Mouse (Mus musculus) forebrain, postnatal 0 days (tissue): ENCODE measurements around the gene Gprc5c. TPM values are rescaled to one million over a fixed set of nuclear protein-coding genes. Genes with fewer than 3 reads are reported as not detected.

Source experiments
- ATAC-seq: fragments of 200-750 bp; cut with Nextera tagmentation; 2 replicates; pipeline ENCODE4 v1.8.0; 2017; ENCODE audit warnings: mild to moderate bottlenecking, moderate library complexity
- DNase-seq: peaks from one replicate; pipeline ENCODE4 v3.0.0-alpha.2; 2015
- H3K27ac ChIP-seq: fragments of 300-500 bp; sonication (generic); 2 replicates; pipeline ENCODE4 v1.5.1; 2014; ENCODE audit warnings: low read depth, mild to moderate bottlenecking, antibody characterized with exemption, low read length, moderate library complexity, mixed read lengths
- H3K27me3 ChIP-seq: fragments of 300-500 bp; sonication (generic); 2 replicates; pipeline ENCODE4 v1.6.1; 2014; ENCODE audit warnings: mild to moderate bottlenecking, low read length, mixed read lengths; ENCODE audit not compliant: insufficient read depth
- H3K36me3 ChIP-seq: fragments of 300-500 bp; sonication (generic); 2 replicates; pipeline ENCODE4 v1.6.1; 2014; ENCODE audit warnings: mild to moderate bottlenecking, moderate library complexity; ENCODE audit not compliant: insufficient read depth
- H3K4me1 ChIP-seq: fragments of 300-500 bp; sonication (generic); 2 replicates; pipeline ENCODE4 v1.6.1; 2014; ENCODE audit warnings: antibody characterized with exemption; ENCODE audit not compliant: insufficient read depth
- H3K4me2 ChIP-seq: fragments of 300-500 bp; sonication (generic); 2 replicates; pipeline ENCODE4 v1.6.1; 2014; ENCODE audit warnings: low read depth, mild to moderate bottlenecking, moderate library complexity
- H3K4me3 ChIP-seq: fragments of 300-500 bp; sonication (generic); 2 replicates; pipeline ENCODE4 v1.5.1; 2014; ENCODE audit warnings: low read depth, low read length, mixed read lengths
- H3K9ac ChIP-seq: fragments of 300-500 bp; sonication (generic); 2 replicates; pipeline ENCODE4 v1.6.1; 2014; ENCODE audit warnings: mild to moderate bottlenecking
- H3K9me3 ChIP-seq: fragments of 300-500 bp; sonication (generic); 2 replicates; pipeline ENCODE4 v1.6.1; 2016; ENCODE audit warnings: low read length
- CTCF ChIP-seq: sonication (generic); IDR thresholded peaks from 2 replicates; pipeline ENCODE4 v1.5.1; 2016; ENCODE audit warnings: antibody characterized with exemption, control low read depth, low read depth
- WGBS: fragments of 180-500 bp; shearing (Covaris S2); extraction: QIAGEN DNeasy Blood & Tissue Kit; methylation state at CpG from one replicate; pipeline ENCODE4 v1.1.7; 2014; 5-methylcytosine and 5-hydroxymethylcytosine counted together
- polyA plus RNA-seq: library from polyadenylated mRNA; unstranded; fragments of >200 nt; fragmentation: Nextera tagmentation; extraction: Ambion mirVana; gene quantifications from 2 replicates; pipeline ENCODE4 v1.2.1, GENCODE M21; 2015
- total RNA-seq: library from RNA; depleted of rRNA; stranded (reverse); fragments of >200 nt; gene quantifications from 2 replicates; pipeline ENCODE4 v1.2.3, GENCODE M21; 2014; rRNA removed

Gene Gprc5c
- total RNA-seq (4.4 and 7.9 TPM in 2 replicates), polyA plus RNA-seq (5.5 and 5.8 TPM in 2 replicates)

- ATAC-seq, result peak; percentile 40
- Histone ChIP-seq H3K9ac (peak within 1 kb of the TSS; percentile 53), H3K9me3 (no peaks in the 10 kb centered on the region), H3K27me3 (peaks cover 35% of the 10 kb centered on the region), H3K36me3 (no peaks in the 10 kb centered on the region), H3K4me3 (peak within 1 kb of the TSS; percentile 52), H3K4me1 (no peaks in the 10 kb centered on the region), H3K4me2 (peak within 1 kb of the TSS; percentile 97), H3K27ac (peak within 1 kb of the TSS; percentile 40; the same call in 1 of the 2 replicates)
- WGBS, result under 1% methylated on average over 38 of the region's 43 CpGs
- peak; percentile 47 for DNase-seq
- TF ChIP-seq CTCF, result no peak
Observed at GRCm38 (mm10) chr11:114850452-114851268, at the start of gene Gprc5c. TSS of gene Gprc5c (plus strand) at chr11:114851152.

DNA sequence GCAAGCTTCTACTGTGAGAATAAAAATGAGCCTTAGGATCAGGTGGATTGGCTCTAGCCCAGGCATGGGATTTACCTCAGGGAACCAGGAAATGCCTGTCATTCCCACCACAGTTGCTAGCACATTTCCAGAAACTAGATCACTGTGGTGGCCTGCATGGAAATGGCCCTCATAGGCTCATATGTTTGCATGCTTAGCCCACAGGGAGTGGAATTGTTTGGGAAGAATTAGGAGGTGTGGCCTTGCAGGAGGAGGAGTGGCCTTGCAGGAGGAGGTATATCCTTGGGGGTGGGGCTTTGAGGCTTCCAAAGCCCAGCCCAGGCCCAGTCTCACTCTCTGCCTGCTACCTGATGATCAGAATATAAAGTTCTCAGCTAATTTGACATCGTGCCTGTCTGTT is 49.0 kb upstream of the Gprc5c start:
- 89% methylated on average over 1 of the region's 1 CpGs for WGBS
- no peak for TF ChIP-seq CTCF

GRCm38 (mm10) chr11:114802540-114803267 is 48.2 kb upstream of the Gprc5c start:
- 67% methylated on average over 15 of the region's 15 CpGs for WGBS
- Histone ChIP-seq H3K36me3 (no peaks in the 10 kb centered on the region), H3K4me3 (no peak overlapping the region), H3K27ac (no peak overlapping the region), H3K4me1 (no peaks in the 10 kb centered on the region), H3K4me2 (no peak overlapping the region), H3K9me3 (no peaks in the 10 kb centered on the region), H3K27me3 (no peaks in the 10 kb centered on the region), H3K9ac (no peak overlapping the region)
- TF ChIP-seq CTCF, result no peak
- DNase-seq, result no peak
- ATAC-seq, result no peak

More for the DNA sequence above, 49.0 kb upstream of the Gprc5c start:
- Histone ChIP-seq H3K27ac (no peak overlapping the region), H3K4me2 (no peak overlapping the region), H3K9ac (no peak overlapping the region), H3K9me3 (no peaks in the 10 kb centered on the region), H3K4me3 (no peak overlapping the region), H3K27me3 (no peaks in the 10 kb centered on the region), H3K36me3 (no peaks in the 10 kb centered on the region), H3K4me1 (no peaks in the 10 kb centered on the region)
- no peak for ATAC-seq
- no peak for DNase-seq

GRCm38 (mm10) chr11:114803990-114804389 is 47.0 kb upstream of the Gprc5c start:
- no peaks in the 10 kb centered on the region for H3K9me3 ChIP-seq
- H3K9ac ChIP-seq, result no peak overlapping the region
- no peaks in the 10 kb centered on the region for H3K36me3 ChIP-seq
- WGBS, result 29% methylated on average over 8 of the region's 8 CpGs
- no peak overlapping the region for H3K4me2 ChIP-seq
- no peaks in the 10 kb centered on the region for H3K4me1 ChIP-seq
- no peak for DNase-seq
- no peak for ATAC-seq
- H3K4me3 ChIP-seq, result no peak overlapping the region
- H3K27me3 ChIP-seq, result no peaks in the 10 kb centered on the region
- no peak for TF ChIP-seq CTCF
- H3K27ac ChIP-seq, result no peak overlapping the region

DNA sequence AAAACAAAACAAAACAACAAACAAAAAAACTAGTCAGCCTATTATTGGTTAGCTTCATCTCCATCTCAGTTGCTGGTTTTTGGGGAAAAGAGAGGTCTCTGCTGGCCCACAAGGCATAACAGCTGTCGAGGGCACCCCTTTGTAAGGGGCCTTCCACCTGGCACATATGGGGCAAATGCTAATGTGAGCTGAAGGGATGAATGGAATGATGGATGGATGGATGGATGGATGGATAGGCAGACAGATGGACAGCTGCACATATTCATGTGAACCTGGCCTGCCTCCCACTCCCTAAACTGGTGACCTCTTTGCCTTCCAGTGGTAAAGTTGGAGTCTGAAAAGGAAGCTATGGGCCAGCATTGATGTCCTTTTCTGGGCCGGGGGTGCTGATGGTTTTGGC is 43.9 kb upstream of the Gprc5c start:
- Histone ChIP-seq H3K9ac (no peak overlapping the region), H3K4me1 (no peaks in the 10 kb centered on the region), H3K4me3 (no peak overlapping the region), H3K36me3 (no peaks in the 10 kb centered on the region), H3K27me3 (no peaks in the 10 kb centered on the region), H3K9me3 (no peaks in the 10 kb centered on the region), H3K27ac (no peak overlapping the region), H3K4me2 (no peak overlapping the region)
- TF ChIP-seq CTCF, result no peak
- DNase-seq (no peak), ATAC-seq (no peak)
- 35% methylated on average over 2 of the region's 2 CpGs for WGBS

- TF ChIP-seq CTCF, result no peak
- 27% methylated on average over 14 of the region's 14 CpGs for WGBS
- no peak for DNase-seq
- Histone ChIP-seq H3K4me2 (no peak overlapping the region), H3K9ac (no peak overlapping the region), H3K9me3 (no peaks in the 10 kb centered on the region), H3K27me3 (no peaks in the 10 kb centered on the region), H3K27ac (no peak overlapping the region), H3K4me1 (no peaks in the 10 kb centered on the region), H3K4me3 (no peak overlapping the region), H3K36me3 (no peaks in the 10 kb centered on the region)
- no peak for ATAC-seq
Observed at GRCm38 (mm10) chr11:114807686-114808427, 43.1 kb upstream of the Gprc5c start.
